Mouse (Mus musculus): ENCODE measurements around the gene Tgfbr1.

- no peak for TF ChIP-seq POLR2A (IDR thresholded peaks at IDR 0.05; ENCODE audit: control insufficient read depth in 1 of 2, insufficient read depth in 1 of 2, low read depth in 1 of 2, low read length in 2 of 2, poor library complexity in 1 of 2)
- no peak for TF ChIP-seq TAL1 (IDR thresholded peaks at IDR 0.05; ENCODE audit: low read length)
- TF ChIP-seq USF1 (IDR thresholded peaks at IDR 0.05; ENCODE audit: low read depth, low read length), result no peak
- TF ChIP-seq EP300 (IDR thresholded peaks at IDR 0.05; ENCODE audit: low read depth in 1 of 2, low read length in 2 of 2), result peak in 1 of 2 experiments; percentile 57; a peak in 2 of 4 replicates
- no peak for TF ChIP-seq NRF1 (IDR thresholded peaks at IDR 0.05; ENCODE audit: insufficient read depth, low read depth, low read length, poor library complexity, severe bottlenecking)
Observed at GRCm38 (mm10) chr4:47315458-47315857, 37.6 kb upstream of the Tgfbr1 start.

Data from MEL (cell line).